Mouse (Mus musculus): Measurements from ENCODE around the gene Psmb7.

Psmb7 gene

GRCm38 (mm10) chr2:38586733-38587132 lies 57.2 kb downstream of the Psmb7 start:
- no peak for DNase-seq

DNA sequence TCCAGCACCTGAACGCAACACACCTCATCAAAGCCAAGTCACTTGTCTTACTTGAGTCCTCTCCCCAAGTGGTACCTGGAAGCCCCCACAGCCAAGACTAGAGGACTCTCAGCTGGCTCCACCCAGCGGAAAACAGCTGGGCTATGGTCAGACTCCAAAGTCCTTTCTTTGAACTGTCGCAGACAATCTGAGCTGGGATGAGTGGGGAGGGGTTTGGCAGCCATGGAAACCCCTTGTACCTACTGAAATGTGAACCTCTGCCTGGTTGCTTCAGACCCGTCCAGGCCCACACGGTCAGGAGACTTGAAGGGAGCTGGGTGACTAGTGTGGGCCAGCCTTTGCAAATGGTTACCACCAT lies 58.5 kb downstream of the Psmb7 start:
- DNase-seq = no peak

DNA sequence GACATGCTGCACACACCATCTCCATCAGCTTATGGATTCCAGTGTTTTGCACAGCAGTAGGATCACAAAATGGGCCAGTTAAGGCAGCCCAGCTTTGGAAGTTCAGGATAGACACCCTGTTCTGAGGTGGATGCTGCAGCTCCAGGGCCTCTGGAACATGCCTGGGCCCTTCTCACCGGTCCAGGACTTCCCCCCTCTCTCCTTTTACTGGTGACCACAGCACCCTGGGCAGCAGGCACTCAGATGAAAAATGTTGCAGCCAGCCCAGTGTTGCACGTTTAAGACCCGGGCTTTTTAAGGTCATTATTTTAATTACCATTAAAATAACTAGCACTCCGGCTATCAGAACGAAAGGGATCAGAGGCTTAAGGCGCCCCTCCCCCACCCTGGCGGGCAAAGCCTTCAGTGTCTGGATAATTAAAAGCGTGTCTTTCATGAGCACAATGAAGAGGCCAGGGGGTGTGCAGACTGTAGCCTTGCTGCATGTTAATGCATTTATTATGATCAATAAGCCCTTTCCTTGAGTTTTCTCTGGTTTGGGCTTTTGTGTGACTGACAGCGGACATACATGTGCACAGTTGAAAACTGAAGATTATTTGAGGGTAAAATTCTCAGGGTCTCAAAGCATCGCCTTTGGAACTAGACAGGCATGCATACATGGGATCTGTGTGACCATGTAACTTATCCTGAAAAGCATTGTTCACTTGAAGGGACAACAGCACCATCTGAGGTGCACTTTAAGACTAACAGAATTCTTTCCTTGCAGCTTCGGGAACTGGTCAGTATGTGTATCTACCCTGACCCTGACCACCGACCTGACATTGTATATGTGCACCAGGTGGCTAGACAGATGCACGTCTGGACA lies 59.1 kb downstream of the Psmb7 start:
- no peak for DNase-seq

- no peak for DNase-seq
These were observed 59.9 kb downstream of the Psmb7 start for GRCm38 (mm10) chr2:38583982-38584381.

GRCm38 (mm10) chr2:38579528-38579927 lies 64.4 kb downstream of the Psmb7 start:
- no peak for DNase-seq

GRCm38 (mm10) chr2:38578602-38579521 lies 65.0 kb downstream of the Psmb7 start:
- DNase-seq = no peak

DNA sequence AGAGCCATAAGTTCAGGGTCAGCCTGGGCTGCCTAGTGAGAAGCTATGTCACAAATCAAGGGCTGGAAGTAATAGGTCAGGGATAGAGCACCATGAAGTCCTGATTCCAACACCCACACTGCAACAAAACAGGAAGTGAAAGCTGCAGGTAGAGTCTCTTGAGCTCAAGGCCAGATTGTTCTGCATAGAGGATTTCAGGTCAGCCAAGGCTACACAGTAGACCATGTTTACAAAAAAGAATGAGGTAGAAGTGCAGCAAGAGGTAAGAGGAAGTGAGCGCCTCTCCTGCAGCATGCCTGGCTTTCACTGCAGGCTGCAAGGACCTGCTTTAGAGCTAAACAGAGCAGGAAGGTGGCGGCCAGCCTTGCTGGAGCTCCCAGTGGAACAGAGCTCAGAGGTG lies 69.2 kb downstream of the Psmb7 start:
- DNase-seq = no peak

DNA sequence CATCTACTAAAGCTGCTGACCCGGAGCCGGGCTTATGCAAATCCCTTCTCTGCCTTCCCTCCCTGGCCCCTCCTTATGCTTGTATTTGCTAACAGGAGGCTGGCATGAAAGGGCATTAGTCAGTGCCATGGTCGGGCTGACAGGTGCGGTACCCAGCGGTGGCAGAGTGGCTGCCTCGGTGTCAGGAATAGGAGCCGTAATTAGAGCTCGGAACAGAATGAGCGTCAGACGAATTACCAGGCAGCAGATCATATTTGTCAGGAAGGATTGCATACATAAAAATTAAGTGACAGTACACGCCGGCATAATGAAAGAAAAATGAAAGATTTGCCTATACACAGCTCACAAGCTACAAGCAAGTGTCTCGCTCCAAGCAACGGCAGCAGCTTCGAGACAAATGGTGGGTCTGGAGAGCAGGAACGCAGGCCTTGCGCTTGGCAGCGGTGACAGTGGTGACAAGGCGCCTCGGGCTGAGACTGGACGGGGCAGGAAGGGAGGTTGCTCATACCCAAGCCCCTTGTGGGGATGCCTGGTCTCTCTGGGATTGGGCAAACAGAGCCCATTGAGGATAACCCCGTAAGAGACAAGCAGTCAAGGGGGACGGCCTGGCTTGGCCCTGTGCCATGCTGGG lies 71.8 kb downstream of the Psmb7 start:
- DNase-seq = no peak

DNA sequence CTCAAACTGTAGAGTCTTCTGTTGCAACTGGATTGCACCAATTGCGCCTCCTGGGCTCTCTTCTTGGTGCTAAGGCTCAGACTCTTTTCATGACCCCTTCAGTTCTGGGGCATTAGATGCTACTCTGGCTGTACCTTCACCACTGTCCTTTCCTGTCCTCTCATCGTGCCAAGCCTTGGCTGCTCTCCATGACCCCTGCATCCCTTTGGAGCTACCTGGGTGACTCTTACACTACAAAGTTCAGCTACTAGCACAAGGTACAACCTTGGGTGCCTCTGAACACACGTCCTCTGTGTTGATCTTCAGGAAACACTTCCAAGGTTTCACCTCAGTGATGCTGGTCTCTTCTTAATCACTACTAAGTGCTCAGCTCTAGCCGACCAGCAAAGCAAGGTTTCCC lies 81.3 kb downstream of the Psmb7 start:
- DNase-seq = no peak

GRCm38 (mm10) chr2:38560296-38561227 lies 83.3 kb downstream of the Psmb7 start:
- DNase-seq = no peak

- DNase-seq = no peak
These were observed 87.2 kb downstream of the Psmb7 start for GRCm38 (mm10) chr2:38556721-38557120.

- DNase-seq = no peak
These were observed 88.2 kb downstream of the Psmb7 start for GRCm38 (mm10) chr2:38555659-38556058.

DNA sequence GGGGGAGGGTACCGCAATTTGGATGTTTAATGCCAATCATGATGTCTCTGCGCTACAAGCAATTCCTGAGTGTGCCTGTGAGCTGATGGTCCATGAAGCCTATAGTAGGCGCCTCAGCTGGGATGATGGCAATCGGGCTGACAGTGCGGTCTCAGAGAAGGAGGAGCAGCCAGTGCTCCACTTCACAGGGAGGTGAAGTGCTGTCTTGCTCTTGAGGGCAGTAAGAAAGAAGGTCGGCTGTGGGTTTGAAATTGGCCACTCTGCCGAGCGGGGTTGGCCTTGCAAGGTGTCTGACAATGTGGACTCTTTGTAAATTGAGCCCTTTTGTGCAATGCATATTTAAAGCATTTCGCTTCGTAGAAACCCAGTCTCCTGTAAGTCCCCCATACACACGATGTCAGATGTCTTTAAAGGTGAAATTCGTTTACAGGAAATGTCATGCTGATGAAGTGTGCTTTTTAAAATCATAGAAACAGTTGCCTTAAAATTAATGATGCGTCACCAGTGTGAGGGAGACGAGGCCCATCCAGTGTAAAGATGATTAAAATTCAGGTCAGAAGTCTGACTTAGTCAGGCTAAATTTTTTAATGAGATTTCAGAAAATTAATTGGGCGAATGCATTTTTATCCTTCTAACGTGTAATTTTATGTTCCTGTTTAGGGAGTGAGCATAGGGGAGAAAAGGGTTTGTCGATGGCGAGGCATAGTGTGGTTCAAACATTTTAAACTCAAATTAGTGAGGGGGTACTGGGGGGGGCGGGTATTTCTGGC lies 89.5 kb downstream of the Psmb7 start:
- DNase-seq = no peak

- DNase-seq = no peak
These were observed 91.9 kb downstream of the Psmb7 start for GRCm38 (mm10) chr2:38552004-38552443.

GRCm38 (mm10) chr2:38547793-38548517 lies 95.9 kb downstream of the Psmb7 start:
- DNase-seq = no peak

DNA sequence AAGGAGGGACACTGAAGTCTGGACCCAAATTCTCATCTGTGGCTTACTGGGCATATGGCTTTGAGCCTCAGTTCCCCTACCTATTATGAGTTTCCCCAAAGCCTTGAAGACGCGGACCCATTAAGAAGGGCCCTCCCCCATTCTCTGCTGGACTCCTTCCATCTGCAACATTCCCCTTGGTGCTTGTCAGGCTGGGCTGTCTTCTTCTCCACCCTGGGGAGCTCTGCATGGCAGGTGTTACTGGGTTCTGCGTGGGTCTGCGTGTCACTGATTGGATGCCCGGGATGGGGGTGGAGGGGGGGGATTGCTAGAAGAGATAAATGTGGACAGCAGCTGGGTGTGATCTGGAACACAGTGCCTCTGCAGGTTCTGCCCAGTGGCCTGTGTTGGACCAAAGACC lies 97.1 kb downstream of the Psmb7 start:
- no peak for DNase-seq

DNA sequence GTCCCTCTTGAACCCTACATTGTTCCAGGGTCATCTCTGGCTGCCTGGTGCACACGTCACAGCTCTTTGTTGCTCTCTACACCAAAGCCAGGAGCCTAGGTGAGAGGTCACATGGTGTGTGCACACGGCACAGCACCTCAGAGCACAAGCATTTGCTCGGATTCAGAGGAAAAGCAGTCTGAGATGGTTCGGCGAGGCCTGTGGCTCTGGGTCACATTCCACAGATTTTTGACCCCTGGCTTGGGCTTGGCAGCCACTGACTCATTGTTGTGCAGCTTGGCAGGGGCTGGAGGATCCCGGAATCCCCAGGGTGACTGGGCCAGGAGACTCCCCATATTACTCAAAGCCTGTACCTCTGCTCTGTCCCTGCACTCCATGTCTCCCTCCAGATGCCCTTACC lies 97.7 kb downstream of the Psmb7 start:
- no peak for DNase-seq

DNA sequence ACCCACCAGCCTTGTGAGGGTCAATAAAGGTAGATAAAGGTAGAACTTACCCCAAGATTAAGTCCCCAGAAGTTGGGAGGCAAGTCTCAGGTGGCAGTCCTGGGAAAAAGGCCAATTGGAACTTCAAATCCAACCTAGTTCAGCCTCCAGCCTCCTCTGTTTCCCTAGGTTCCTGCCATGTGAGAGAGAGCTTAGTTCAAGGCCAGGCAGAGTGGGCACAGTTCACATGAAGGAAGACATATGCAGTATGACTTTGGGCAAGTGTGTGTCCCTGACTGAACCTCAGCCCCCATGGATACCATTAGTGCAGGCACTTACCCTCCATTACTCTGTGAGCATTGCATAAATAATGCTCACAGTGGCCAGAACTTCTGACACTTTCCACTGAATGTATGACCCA lies 98.2 kb downstream of the Psmb7 start:
- no peak for DNase-seq

DNA sequence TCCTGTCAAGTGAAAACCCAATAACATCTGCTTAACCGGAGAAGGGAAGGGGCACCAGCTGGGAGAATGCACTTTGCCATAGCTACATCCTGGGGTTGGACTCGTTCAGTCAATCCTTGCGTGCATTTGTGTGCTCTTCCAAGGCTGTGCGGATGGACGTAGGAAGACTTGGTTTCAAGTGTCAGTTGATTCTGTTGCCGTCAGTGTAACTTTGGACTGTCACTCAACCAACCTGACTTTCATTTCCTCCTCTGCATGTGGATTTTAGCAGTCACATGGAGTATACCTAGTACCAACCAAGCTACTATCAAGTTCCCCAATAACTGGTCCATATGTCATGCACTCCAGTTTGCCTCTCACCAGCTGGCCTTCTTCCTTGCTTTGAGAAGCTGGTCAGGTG lies 98.9 kb downstream of the Psmb7 start:
- DNase-seq = no peak

- DNase-seq = no peak
These were observed 99.5 kb downstream of the Psmb7 start for GRCm38 (mm10) chr2:38544341-38544740.

GRCm38 (mm10) chr2:38543158-38543557 lies 100.7 kb downstream of the Psmb7 start:
- DNase-seq = no peak
